Mouse (Mus musculus): ENCODE measurements around the gene Tubb3.
"Not testable (repeated sequence)": the region's sequence is repeated elsewhere in the genome, so short reads cannot be mapped to it uniquely, and the experiment has no call there.

Tubb3 gene

GRCm38 (mm10) chr8:123414255-123414654, 3.0 kb downstream of the Tubb3 start:
- DNase-seq, result no peak

- peak in 1 of 2 experiments; percentile 16 for DNase-seq
Measured at GRCm38 (mm10) chr8:123414997-123415696, 3.9 kb downstream of the Tubb3 start.

- DNase-seq, result no peak
Measured at GRCm38 (mm10) chr8:123415967-123416943, 5.0 kb downstream of the Tubb3 start.

- DNase-seq, result no peak
Measured at GRCm38 (mm10) chr8:123416944-123417555, 5.8 kb downstream of the Tubb3 start.

- DNase-seq, result no peak
Measured at GRCm38 (mm10) chr8:123419711-123420110, 8.5 kb downstream of the Tubb3 start.

- DNase-seq, result no peak
Measured at GRCm38 (mm10) chr8:123420525-123421281, 9.5 kb downstream of the Tubb3 start.

- no peak for DNase-seq
Measured at GRCm38 (mm10) chr8:123421325-123421724, 10.1 kb downstream of the Tubb3 start.

- DNase-seq, result peak; percentile 85 to 87
Measured at GRCm38 (mm10) chr8:123422056-123422780, 11.0 kb downstream of the Tubb3 start.

GRCm38 (mm10) chr8:123422781-123423159, 11.5 kb downstream of the Tubb3 start:
- DNase-seq, result no peak

GRCm38 (mm10) chr8:123423441-123423840, 12.2 kb downstream of the Tubb3 start, which contains the start of gene Def8:
Gene Def8 (plus strand): TSS chr8:123423527.
- no peak for DNase-seq

- DNase-seq, result no peak
Measured at GRCm38 (mm10) chr8:123426511-123427509, 15.6 kb downstream of the Tubb3 start.

GRCm38 (mm10) chr8:123427639-123428275, 16.5 kb downstream of the Tubb3 start:
- DNase-seq, result no peak

GRCm38 (mm10) chr8:123428343-123428893, 17.2 kb downstream of the Tubb3 start:
- no peak for DNase-seq

- DNase-seq, result no peak
Measured at GRCm38 (mm10) chr8:123428939-123429721, 17.9 kb downstream of the Tubb3 start.

- not testable (repeated sequence) for DNase-seq
Measured at GRCm38 (mm10) chr8:123429722-123430013, 18.4 kb downstream of the Tubb3 start.

GRCm38 (mm10) chr8:123430936-123431335, 19.7 kb downstream of the Tubb3 start:
- DNase-seq, result not testable (repeated sequence)

GRCm38 (mm10) chr8:123431616-123432365, 20.6 kb downstream of the Tubb3 start:
- DNase-seq, result no peak

- DNase-seq, result no peak
Measured at GRCm38 (mm10) chr8:123432381-123432780, 21.2 kb downstream of the Tubb3 start.

Data from cerebellum, postnatal 14 days (tissue).